Mouse (Mus musculus): ENCODE data around the gene Hist1h4h.
A peak's percentile ranks its signal among the peaks of the same experiment; 100 is the strongest.

Hist1h4h gene

GRCm38 (mm10) chr13:23575864-23576313 is 45.0 kb downstream of the Hist1h4h start:
- peak; percentile 25 for DNase-seq (ENCODE audit: low read depth, low spot score)

GRCm38 (mm10) chr13:23576351-23576881 is 45.6 kb downstream of the Hist1h4h start:
- DNase-seq (ENCODE audit: low read depth, low spot score): no peak

GRCm38 (mm10) chr13:23576906-23577639 is 46.2 kb downstream of the Hist1h4h start:
- DNase-seq (ENCODE audit: low read depth, low spot score): no peak

- no peak for DNase-seq (ENCODE audit: low read depth, low spot score)
Observed at GRCm38 (mm10) chr13:23577835-23578234, 47.0 kb downstream of the Hist1h4h start.
